Mouse (Mus musculus): ENCODE measurements around the gene Ttc28.
A peak's percentile ranks its signal among the peaks of the same experiment; 100 is the strongest.

Ttc28 gene

GRCm38 (mm10) chr5:111104801-111105200 lies 225.2 kb downstream of the Ttc28 start:
- peak; percentile 86 for DNase-seq

GRCm38 (mm10) chr5:111111378-111111777 lies 231.8 kb downstream of the Ttc28 start:
- no peak for DNase-seq

GRCm38 (mm10) chr5:111113183-111113582 lies 233.6 kb downstream of the Ttc28 start:
- no peak for DNase-seq

GRCm38 (mm10) chr5:111113694-111114375 lies 234.2 kb downstream of the Ttc28 start:
- DNase-seq, result peak; percentile 62

GRCm38 (mm10) chr5:111114597-111114996 lies 235.0 kb downstream of the Ttc28 start:
- no peak for DNase-seq

- DNase-seq, result peak; percentile 77
Observed at GRCm38 (mm10) chr5:111115519-111116350, 236.1 kb downstream of the Ttc28 start.

GRCm38 (mm10) chr5:111119805-111120204 lies 240.2 kb downstream of the Ttc28 start:
- no peak for DNase-seq

GRCm38 (mm10) chr5:111120298-111120697 lies 240.7 kb downstream of the Ttc28 start:
- DNase-seq, result no peak

GRCm38 (mm10) chr5:111120705-111121420 lies 241.3 kb downstream of the Ttc28 start:
- DNase-seq, result no peak

- no peak for DNase-seq
Observed at GRCm38 (mm10) chr5:111122332-111123049, 242.9 kb downstream of the Ttc28 start.

- DNase-seq, result no peak
Observed at GRCm38 (mm10) chr5:111123050-111123746, 243.6 kb downstream of the Ttc28 start.

- DNase-seq, result no peak
Observed at GRCm38 (mm10) chr5:111124620-111125200, 245.1 kb downstream of the Ttc28 start.

GRCm38 (mm10) chr5:111125746-111126145 lies 246.1 kb downstream of the Ttc28 start:
- peak; percentile 48 for DNase-seq

- no peak for DNase-seq
Observed at GRCm38 (mm10) chr5:111127786-111128185, 248.2 kb downstream of the Ttc28 start.

- DNase-seq, result peak; percentile 32
Observed at GRCm38 (mm10) chr5:111130121-111130520, 250.5 kb downstream of the Ttc28 start.

GRCm38 (mm10) chr5:111131561-111131960 lies 252.0 kb downstream of the Ttc28 start:
- DNase-seq, result no peak

- no peak for DNase-seq
Observed at GRCm38 (mm10) chr5:111133150-111133549, 253.5 kb downstream of the Ttc28 start.

GRCm38 (mm10) chr5:111133754-111134153 lies 254.2 kb downstream of the Ttc28 start:
- DNase-seq, result no peak

- no peak for DNase-seq
Observed at GRCm38 (mm10) chr5:111137283-111137682, 257.7 kb downstream of the Ttc28 start.

- DNase-seq, result no peak
Observed at GRCm38 (mm10) chr5:111137742-111138141, 258.1 kb downstream of the Ttc28 start.

GRCm38 (mm10) chr5:111138239-111138833 lies 258.7 kb downstream of the Ttc28 start:
- DNase-seq, result no peak

Measured in kidney, postnatal 10 days (tissue).